Comparison of ENCODE assay signal across 8 mouse cellular contexts in genomic region chr7:142371398-142371767, GRCm38 (mm10). TPM values are rescaled to one million over a fixed set of nuclear protein-coding genes. Genes with fewer than 3 reads are reported as not detected.
DNase-seq lines count a peak whose midpoint lies in the region; ATAC-seq and TF ChIP-seq lines count a peak whose summit lies in the region.

No protein-coding gene starts in this region.

- peak overlapping the region; percentile 92 for H3K4me2 ChIP-seq in heart, embryonic 12.5 days
- peak overlapping the region; percentile 47 for H3K4me2 ChIP-seq in midbrain, embryonic 11.5 days

- WGBS in heart, embryonic 12.5 days, result 21% methylated on average over 11 of the region's 11 CpGs
- WGBS in midbrain, embryonic 11.5 days, result 30% methylated on average over 11 of the region's 11 CpGs

- no peak for TF ChIP-seq CTCF in left cerebral cortex, adult 2 months (IDR thresholded peaks at IDR 0.05)

- peak overlapping the region; percentile 59 for H3K4me3 ChIP-seq in heart, embryonic 12.5 days
- H3K4me3 ChIP-seq in left cerebral cortex, adult 2 months, result peak overlapping the region; percentile 62
- H3K4me3 ChIP-seq in midbrain, embryonic 11.5 days (ENCODE audit: low read depth, low read length), result peak overlapping the region; percentile 27; the same call in 1 of the 2 replicates

- DNase-seq in heart, adult 8-10 months (ENCODE audit: low spot score), result no peak
- DNase-seq in cerebellum, adult 11 months, result peak; percentile 71
- DNase-seq in frontal cortex, postnatal 14 days (ENCODE audit: low spot score in 2 of 2), result peak; percentile 37 to 59
- DNase-seq in left cerebral cortex, adult 2 months (ENCODE audit: extremely low spot score in 1 of 2, low spot score in 2 of 2), result peak; percentile 57 to 65
- DNase-seq in midbrain, embryonic 11.5 days (ENCODE audit: low spot score, missing footprints), result no peak
- no peak for DNase-seq in testis, postnatal 10 days (ENCODE audit: low spot score)

- peaks cover 45% of the 10 kb centered on the region for H3K4me1 ChIP-seq in heart, embryonic 12.5 days (replicated peaks)
- H3K4me1 ChIP-seq in midbrain, embryonic 11.5 days (ENCODE audit: control insufficient read depth, insufficient read depth, low read length), result peaks cover 8% of the 10 kb centered on the region; the same call in 1 of the 2 replicates

- peaks cover 13% of the 10 kb centered on the region; the same call in 1 of the 2 replicates for H3K27me3 ChIP-seq in heart, embryonic 12.5 days (replicated peaks)
- H3K27me3 ChIP-seq in midbrain, embryonic 11.5 days (ENCODE audit: control insufficient read depth, insufficient read depth, low read length), result peaks cover 23% of the 10 kb centered on the region

- no peak overlapping the region for H3K27ac ChIP-seq in heart, embryonic 12.5 days (ENCODE audit: poor library complexity, severe bottlenecking)
- peak overlapping the region; percentile 87 for H3K27ac ChIP-seq in left cerebral cortex, adult 2 months
- no peak overlapping the region for H3K27ac ChIP-seq in midbrain, embryonic 11.5 days (ENCODE audit: low read depth, low read length)

- no peak for ATAC-seq in heart, embryonic 12.5 days (ENCODE audit: insufficient number of reproducible peaks, low FRiP score)
- ATAC-seq in midbrain, embryonic 11.5 days (ENCODE audit: low FRiP score), result no peak
- ATAC-seq in granulocyte monocyte progenitor cell, adult 5-6 weeks (replicated peaks; ENCODE audit: poor library complexity, severe bottlenecking), result no peak

- intact Hi-C loops in left cerebral cortex, adult 2 months (cut with DNase I), result no loop called here

- H3K9me3 ChIP-seq in heart, embryonic 12.5 days (replicated peaks), result no peaks in the 10 kb centered on the region
- H3K9me3 ChIP-seq in midbrain, embryonic 11.5 days (ENCODE audit: control insufficient read depth, low read length), result no peaks in the 10 kb centered on the region

- H3K36me3 ChIP-seq in heart, embryonic 12.5 days, result peaks cover 16% of the 10 kb centered on the region
- peaks cover 1% of the 10 kb centered on the region; the same call in 1 of the 2 replicates for H3K36me3 ChIP-seq in midbrain, embryonic 11.5 days (ENCODE audit: control insufficient read depth, insufficient read depth, low read length)

- peak overlapping the region; percentile 74 for H3K9ac ChIP-seq in heart, embryonic 12.5 days
- H3K9ac ChIP-seq in midbrain, embryonic 11.5 days (ENCODE audit: low read length), result no peak overlapping the region

RNA-seq across cellular contexts. Expression of gene Ifitm10, which starts 2.2 kb away (rescaled TPM):
- 5.4 and 7.4 TPM in 2 replicates for polyA plus RNA-seq in heart, embryonic 12.5 days (2016; fragmentation: Nextera tagmentation; extraction: Ambion mirVana)
- 1 to 10 TPM; 2.4 to 4.7 (median 3.4) TPM for total RNA-seq in heart, adult 8-10 months (2022)
- total RNA-seq in left cerebral cortex, adult 2 months (2021), result 10 to 100 TPM; 31.4 to 36.1 TPM
- 0.18 and 0.40 TPM in 2 replicates for polyA plus RNA-seq in midbrain, embryonic 11.5 days (2014; fragmentation: Nextera tagmentation; extraction: Ambion mirVana)
- 1.5 TPM in 1 of 2 replicates, not detected in the other for total RNA-seq in granulocyte monocyte progenitor cell, adult 5-6 weeks (2014; fragmentation: Nextera tagmentation)
- total RNA-seq in granulocyte monocyte progenitor cell, adult 5-6 weeks (2017), result not detected in 2 replicates

RNA-seq across cellular contexts. Expression of gene Gm49369, which starts 11.1 kb away (rescaled TPM):
- polyA plus RNA-seq in heart, embryonic 12.5 days (2016; fragmentation: Nextera tagmentation; extraction: Ambion mirVana), result 3.0 TPM in 1 of 2 replicates, not detected in the other
- 10 to 100 TPM in 1 of 4 experiments, 1 to 10 TPM in 2, under 1 TPM in 1; 0.63 to 14.1 (median 6.3) TPM for total RNA-seq in heart, adult 8-10 months (2022)
- total RNA-seq in left cerebral cortex, adult 2 months (2021), result 1 to 10 TPM; 4.3 to 4.5 TPM
- 0.79 and 0.93 TPM in 2 replicates for polyA plus RNA-seq in midbrain, embryonic 11.5 days (2014; fragmentation: Nextera tagmentation; extraction: Ambion mirVana)
- total RNA-seq in granulocyte monocyte progenitor cell, adult 5-6 weeks (2014; fragmentation: Nextera tagmentation), result not detected in 2 replicates
- total RNA-seq in granulocyte monocyte progenitor cell, adult 5-6 weeks (2017), result 38.0 and 63.2 TPM in 2 replicates

RNA-seq across cellular contexts. Expression of gene Ctsd, which starts 16.5 kb away (rescaled TPM):
- polyA plus RNA-seq in heart, embryonic 12.5 days (2016; fragmentation: Nextera tagmentation; extraction: Ambion mirVana), result 431 and 436 TPM in 2 replicates
- 1,000 to 10,000 TPM; 1,038 to 1,126 (median 1,089) TPM for total RNA-seq in heart, adult 8-10 months (2022)
- 100 to 1,000 TPM; 304 TPM for total RNA-seq in left cerebral cortex, adult 2 months (2021)
- polyA plus RNA-seq in midbrain, embryonic 11.5 days (2014; fragmentation: Nextera tagmentation; extraction: Ambion mirVana), result 166 and 169 TPM in 2 replicates
- total RNA-seq in granulocyte monocyte progenitor cell, adult 5-6 weeks (2014; fragmentation: Nextera tagmentation), result 152 and 191 TPM in 2 replicates
- 128 and 144 TPM in 2 replicates for total RNA-seq in granulocyte monocyte progenitor cell, adult 5-6 weeks (2017)

Comparison
In these comparisons a context has a peak if more than half of its experiments do, and no peak if none do; other contexts are left out.
1. DNase-seq: peak in cerebellum, adult 11 months (single experiment), frontal cortex, postnatal 14 days (2 of 2) and left cerebral cortex, adult 2 months (2 of 2); none in heart, adult 8-10 months (single experiment), midbrain, embryonic 11.5 days (single experiment) and testis, postnatal 10 days (single experiment).
2. RNA of gene Ifitm10, which starts 2.2 kb away (total RNA-seq): 31.4 to 36.1 TPM in left cerebral cortex, adult 2 months; 2.4 to 4.7 TPM in heart, adult 8-10 months and 1.5 TPM in granulocyte monocyte progenitor cell, adult 5-6 weeks; every median in the first group is over 4 times any median in the second.
3. Peak in every context shown above with its lines, with median percentiles within 50 percentile points of each other: H3K4me3 ChIP-seq.